Mouse (Mus musculus): ENCODE measurements around the gene Ankrd45. TPM values are rescaled to one million over a fixed set of nuclear protein-coding genes. Genes with fewer than 3 reads are reported as not detected.
"Not testable (repeated sequence)": the region's sequence is repeated elsewhere in the genome, so short reads cannot be mapped to it uniquely, and the experiment has no call there.

Ankrd45 gene
- polyA plus RNA-seq, 1 experiment: 0.05 TPM

- TF ChIP-seq CTCF (IDR thresholded peaks at IDR 0.05; ENCODE audit: control insufficient read depth, insufficient read depth, insufficient read length) (no peak), MYOG (IDR thresholded peaks at IDR 0.05; ENCODE audit: control insufficient read depth, extremely low read depth, insufficient read length) (no peak), USF1 (IDR thresholded peaks at IDR 0.05; ENCODE audit: low read depth) (no peak)
- Histone ChIP-seq H3K79me3 (ENCODE audit: low read depth) (no peaks in the 10 kb centered on the region), H3K4me3 (ENCODE audit: insufficient read depth, poor library complexity, severe bottlenecking) (no peak overlapping the region), H3K36me3 (ENCODE audit: control insufficient read depth, insufficient read depth) (no peaks in the 10 kb centered on the region), H3K27me3 (ENCODE audit: control insufficient read depth, insufficient read depth, insufficient read length) (no peaks in the 10 kb centered on the region), H3ac (ENCODE audit: control insufficient read depth, insufficient read length, low read depth) (no peak overlapping the region), H3K79me2 (ENCODE audit: control insufficient read depth, insufficient read depth) (no peaks in the 10 kb centered on the region)
These were observed 47.9 kb downstream of the Ankrd45 start for GRCm38 (mm10) chr1:161190253-161190910.

GRCm38 (mm10) chr1:161195541-161196351 lies 53.3 kb downstream of the Ankrd45 start:
- no peaks in the 10 kb centered on the region for H3K79me2 ChIP-seq (ENCODE audit: control insufficient read depth, insufficient read depth)
- H3ac ChIP-seq (ENCODE audit: control insufficient read depth, insufficient read length, low read depth): no peak overlapping the region
- no peaks in the 10 kb centered on the region for H3K79me3 ChIP-seq (ENCODE audit: low read depth)
- H3K36me3 ChIP-seq (ENCODE audit: control insufficient read depth, insufficient read depth): no peaks in the 10 kb centered on the region
- no peak for TF ChIP-seq CEBPB (IDR thresholded peaks at IDR 0.05; ENCODE audit: low read depth)
- TF ChIP-seq FOSL1 (IDR thresholded peaks at IDR 0.05; ENCODE audit: insufficient read depth, low read length, poor library complexity, severe bottlenecking): no peak
- TF ChIP-seq CTCF (IDR thresholded peaks at IDR 0.05; ENCODE audit: control insufficient read depth, insufficient read depth, insufficient read length): no peak
- no peak for TF ChIP-seq MYOG (IDR thresholded peaks at IDR 0.05; ENCODE audit: control insufficient read depth, extremely low read depth, insufficient read length)
- no peak for TF ChIP-seq MAX (IDR thresholded peaks at IDR 0.05)
- no peak overlapping the region for H3K4me3 ChIP-seq (ENCODE audit: insufficient read depth, poor library complexity, severe bottlenecking)
- H3K27me3 ChIP-seq (ENCODE audit: control insufficient read depth, insufficient read depth, insufficient read length): no peaks in the 10 kb centered on the region

- not testable (repeated sequence) for H3K27me3 ChIP-seq (ENCODE audit: control insufficient read depth, insufficient read depth, insufficient read length); H3K79me3 ChIP-seq (ENCODE audit: low read depth); H3K36me3 ChIP-seq (ENCODE audit: control insufficient read depth, insufficient read depth); H3K4me3 ChIP-seq (ENCODE audit: insufficient read depth, poor library complexity, severe bottlenecking); H3K79me2 ChIP-seq (ENCODE audit: control insufficient read depth, insufficient read depth); H3ac ChIP-seq (ENCODE audit: control insufficient read depth, insufficient read length, low read depth)
These were observed 53.9 kb downstream of the Ankrd45 start for GRCm38 (mm10) chr1:161196364-161196763.

DNA sequence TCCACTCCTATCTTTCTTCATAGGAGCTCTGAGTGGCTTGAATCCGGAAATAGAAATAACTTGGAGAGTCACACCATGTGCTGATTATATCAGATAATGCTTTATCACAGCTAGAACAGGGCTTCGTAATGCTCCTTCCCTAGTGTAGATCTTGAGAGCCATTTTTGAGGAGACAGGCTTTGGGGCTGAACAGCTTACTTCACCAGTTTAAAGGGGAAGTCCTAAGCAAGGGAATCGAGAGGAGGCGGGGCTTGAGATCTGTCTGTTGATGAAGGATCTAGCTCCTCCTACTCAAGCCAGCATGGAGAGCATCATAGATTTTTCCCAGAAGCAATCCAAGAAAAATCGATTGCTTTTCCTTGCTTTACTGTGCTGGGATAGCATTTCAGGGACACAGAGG lies 57.4 kb downstream of the Ankrd45 start:
- Histone ChIP-seq H3K79me3 (ENCODE audit: low read depth) (no peaks in the 10 kb centered on the region), H3K27me3 (ENCODE audit: control insufficient read depth, insufficient read depth, insufficient read length) (no peaks in the 10 kb centered on the region), H3K36me3 (ENCODE audit: control insufficient read depth, insufficient read depth) (no peaks in the 10 kb centered on the region), H3K79me2 (ENCODE audit: control insufficient read depth, insufficient read depth) (no peaks in the 10 kb centered on the region), H3K4me3 (ENCODE audit: insufficient read depth, poor library complexity, severe bottlenecking) (no peak overlapping the region), H3ac (ENCODE audit: control insufficient read depth, insufficient read length, low read depth) (no peak overlapping the region)
- TF ChIP-seq USF1 (IDR thresholded peaks at IDR 0.05; ENCODE audit: low read depth): no peak
- no peak for TF ChIP-seq MYOD1 (IDR thresholded peaks at IDR 0.05; ENCODE audit: control insufficient read depth, insufficient read length, low read depth)
- no peak for TF ChIP-seq MYOG (IDR thresholded peaks at IDR 0.05; ENCODE audit: control insufficient read depth, extremely low read depth, insufficient read length)
- no peak for TF ChIP-seq FOSL1 (IDR thresholded peaks at IDR 0.05; ENCODE audit: insufficient read depth, low read length, poor library complexity, severe bottlenecking)
- no peak for TF ChIP-seq MAX (IDR thresholded peaks at IDR 0.05)
- TF ChIP-seq CEBPB (IDR thresholded peaks at IDR 0.05; ENCODE audit: low read depth): no peak
- TF ChIP-seq CTCF (IDR thresholded peaks at IDR 0.05; ENCODE audit: control insufficient read depth, insufficient read depth, insufficient read length): no peak

GRCm38 (mm10) chr1:161214465-161214864 lies 72.0 kb downstream of the Ankrd45 start:
- no peaks in the 10 kb centered on the region for H3K79me2 ChIP-seq (ENCODE audit: control insufficient read depth, insufficient read depth)
- H3K79me3 ChIP-seq (ENCODE audit: low read depth): no peaks in the 10 kb centered on the region
- H3K4me3 ChIP-seq (ENCODE audit: insufficient read depth, poor library complexity, severe bottlenecking): no peak overlapping the region
- TF ChIP-seq FOSL1 (IDR thresholded peaks at IDR 0.05; ENCODE audit: insufficient read depth, low read length, poor library complexity, severe bottlenecking) (no peak), MYOD1 (IDR thresholded peaks at IDR 0.05; ENCODE audit: control insufficient read depth, insufficient read length, low read depth) (no peak), USF1 (IDR thresholded peaks at IDR 0.05; ENCODE audit: low read depth) (peak; percentile 60), CEBPB (IDR thresholded peaks at IDR 0.05; ENCODE audit: low read depth) (no peak), CTCF (IDR thresholded peaks at IDR 0.05; ENCODE audit: control insufficient read depth, insufficient read depth, insufficient read length) (peak; percentile 5), MAX (IDR thresholded peaks at IDR 0.05) (peak; percentile 74), MYOG (IDR thresholded peaks at IDR 0.05; ENCODE audit: control insufficient read depth, extremely low read depth, insufficient read length) (no peak)
- no peak overlapping the region for H3ac ChIP-seq (ENCODE audit: control insufficient read depth, insufficient read length, low read depth)
- no peaks in the 10 kb centered on the region for H3K27me3 ChIP-seq (ENCODE audit: control insufficient read depth, insufficient read depth, insufficient read length)
- H3K36me3 ChIP-seq (ENCODE audit: control insufficient read depth, insufficient read depth): no peaks in the 10 kb centered on the region

DNA sequence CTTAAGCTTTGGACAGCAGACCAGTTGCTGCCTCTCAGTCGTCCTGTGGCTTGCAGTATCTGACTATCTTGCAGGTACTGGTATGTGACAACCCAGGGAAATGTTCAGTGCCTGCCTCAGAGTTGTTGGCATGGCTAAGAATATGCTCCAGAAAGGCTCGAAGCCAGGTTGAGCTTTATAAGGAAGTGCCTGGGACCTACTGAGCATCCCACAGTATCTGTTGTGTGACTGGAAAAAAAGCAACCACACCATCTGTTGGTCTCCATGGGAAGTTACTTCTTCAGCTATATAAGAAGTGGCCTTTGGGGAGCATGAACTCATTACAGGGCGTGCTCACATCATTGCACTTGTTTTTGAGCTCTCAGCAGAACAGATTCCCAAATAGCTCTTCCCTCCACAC lies 77.3 kb downstream of the Ankrd45 start:
- Histone ChIP-seq H3ac (ENCODE audit: control insufficient read depth, insufficient read length, low read depth) (no peak overlapping the region), H3K27me3 (ENCODE audit: control insufficient read depth, insufficient read depth, insufficient read length) (no peaks in the 10 kb centered on the region), H3K79me3 (ENCODE audit: low read depth) (no peaks in the 10 kb centered on the region), H3K4me3 (ENCODE audit: insufficient read depth, poor library complexity, severe bottlenecking) (no peak overlapping the region), H3K79me2 (ENCODE audit: control insufficient read depth, insufficient read depth) (no peaks in the 10 kb centered on the region), H3K36me3 (ENCODE audit: control insufficient read depth, insufficient read depth) (no peaks in the 10 kb centered on the region)
- no peak for TF ChIP-seq USF1 (IDR thresholded peaks at IDR 0.05; ENCODE audit: low read depth)
- no peak for TF ChIP-seq MYOD1 (IDR thresholded peaks at IDR 0.05; ENCODE audit: control insufficient read depth, insufficient read length, low read depth)

Other genes with a start within 250 kb of the Ankrd45 start
- gene Rc3h1, start 236.3 kb upstream of the Ankrd45 start, polyA plus RNA-seq (2012; fragmentation: generic; extraction: Trizol): 4.0 TPM
- 0.21 TPM for gene Serpinc1, start 164.1 kb upstream of the Ankrd45 start, polyA plus RNA-seq (2012; fragmentation: generic; extraction: Trizol)
- 0.75 TPM for gene Zbtb37, start 107.8 kb upstream of the Ankrd45 start, polyA plus RNA-seq (2012; fragmentation: generic; extraction: Trizol)
- 16.8 TPM for gene Dars2, start 72.0 kb upstream of the Ankrd45 start, polyA plus RNA-seq (2012; fragmentation: generic; extraction: Trizol)
- 7.9 TPM for gene Cenpl, start 72.0 kb upstream of the Ankrd45 start, polyA plus RNA-seq (2012; fragmentation: generic; extraction: Trizol)
- 7.5 TPM for gene Klhl20, start 11.2 kb upstream of the Ankrd45 start, polyA plus RNA-seq (2012; fragmentation: generic; extraction: Trizol)
- not detected for gene Tex50, start 16.6 kb downstream of the Ankrd45 start, polyA plus RNA-seq (2012; fragmentation: generic; extraction: Trizol)
- 300 TPM for gene Prdx6, start 108.5 kb downstream of the Ankrd45 start, polyA plus RNA-seq (2012; fragmentation: generic; extraction: Trizol)

All from C2C12 (cell line).